Mouse (Mus musculus) lung, embryonic 15.5 days (tissue): ENCODE measurements around the gene Arhgef15. TPM values are rescaled to one million over a fixed set of nuclear protein-coding genes. Genes with fewer than 3 reads are reported as not detected.
"Not testable (repeated sequence)": the region's sequence is repeated elsewhere in the genome, so short reads cannot be mapped to it uniquely, and the experiment has no call there.

Experiments used
- ATAC-seq: fragments of 200-750 bp; cut with Nextera tagmentation; 2 replicates; pipeline ENCODE4 v1.8.0; 2017; ENCODE audit warnings: moderate number of reproducible peaks, borderline replicate concordance; ENCODE audit not compliant: low FRiP score, low TSS enrichment; ENCODE audit errors: extremely low read depth
- H3K27ac ChIP-seq: fragments of 300-500 bp; sonication (generic); 2 replicates; pipeline ENCODE4 v1.5.1; 2015; ENCODE audit warnings: moderate library complexity, mild to moderate bottlenecking, inconsistent platforms
- H3K27me3 ChIP-seq: fragments of 300-500 bp; sonication (generic); 2 replicates; pipeline ENCODE4 v1.6.1; 2015; ENCODE audit warnings: inconsistent platforms
- H3K36me3 ChIP-seq: fragments of 300-500 bp; sonication (generic); 2 replicates; pipeline ENCODE4 v1.6.1; 2015; ENCODE audit warnings: inconsistent platforms
- H3K4me1 ChIP-seq: fragments of 300-500 bp; sonication (generic); 2 replicates; pipeline ENCODE4 v1.6.1; 2015; ENCODE audit warnings: inconsistent platforms
- H3K4me2 ChIP-seq: fragments of 300-500 bp; sonication (generic); 2 replicates; pipeline ENCODE4 v1.6.1; 2015; ENCODE audit warnings: inconsistent platforms, mild to moderate bottlenecking, moderate library complexity
- H3K4me3 ChIP-seq: fragments of 300-500 bp; sonication (generic); 2 replicates; pipeline ENCODE4 v1.5.1; 2015; ENCODE audit warnings: mild to moderate bottlenecking, inconsistent platforms
- H3K9ac ChIP-seq: fragments of 300-500 bp; sonication (generic); 2 replicates; pipeline ENCODE4 v1.6.1; 2015; ENCODE audit warnings: inconsistent platforms
- H3K9me3 ChIP-seq: fragments of 300-500 bp; sonication (generic); 2 replicates; pipeline ENCODE4 v1.6.1; 2016; ENCODE audit warnings: inconsistent platforms
- WGBS: fragments of 180-500 bp; shearing (Covaris S2); methylation state at CpG from one replicate; pipeline ENCODE4 v1.1.7; 2015; 5-methylcytosine and 5-hydroxymethylcytosine counted together
- polyA plus RNA-seq: library from polyadenylated mRNA; unstranded; fragments of >200 nt; fragmentation: Nextera tagmentation; extraction: Ambion mirVana; gene quantifications from 2 replicates; pipeline ENCODE4 v1.2.1, GENCODE M21; 2015

The Arhgef15 gene
- 21.2 and 24.4 TPM in 2 replicates for polyA plus RNA-seq

DNA sequence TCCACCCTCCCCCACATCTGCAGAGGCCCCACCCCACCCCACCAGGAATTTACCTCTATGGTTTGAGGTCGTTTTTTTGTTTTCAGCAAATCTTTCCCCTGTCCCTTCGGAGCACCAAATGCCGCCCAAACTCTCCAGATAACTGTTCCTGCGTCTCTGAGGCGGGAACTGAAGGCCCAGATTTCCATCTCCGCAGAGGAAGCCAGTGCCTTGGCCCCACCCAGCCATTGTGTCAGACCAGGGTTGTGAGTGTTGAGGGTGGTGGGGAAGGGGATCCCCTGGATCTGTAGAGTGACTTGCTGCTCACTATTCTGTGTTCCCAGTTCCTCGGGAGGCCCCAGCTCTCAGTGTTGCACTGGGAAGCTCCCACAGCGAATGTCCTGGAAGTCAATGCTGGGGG, at the start of gene Arhgef15:
Gene Arhgef15 (minus strand): TSS at position 173 of the 400 bp plus-strand sequence.
- peaks cover 40% of the 10 kb centered on the region for H3K27me3 ChIP-seq
- peak within 1 kb of the TSS; percentile 41 for H3K4me3 ChIP-seq
- H3K9me3 ChIP-seq: no peaks in the 10 kb centered on the region
- peak within 1 kb of the TSS; percentile 83 for H3K27ac ChIP-seq
- peak within 1 kb of the TSS; percentile 39 for H3K4me2 ChIP-seq
- no peaks in the 10 kb centered on the region for H3K36me3 ChIP-seq
- 43% methylated on average over 8 of the region's 8 CpGs for WGBS
- ATAC-seq: no peak
- peaks cover 15% of the 10 kb centered on the region; the same call in 1 of the 2 replicates for H3K4me1 ChIP-seq
- H3K9ac ChIP-seq: peak within 1 kb of the TSS; percentile 22

GRCm38 (mm10) chr11:69006575-69006974, 49.3 kb upstream of the Arhgef15 start:
- Histone ChIP-seq H3K4me1 (peaks cover 12% of the 10 kb centered on the region), H3K36me3 (peaks cover 16% of the 10 kb centered on the region)
- not testable (repeated sequence) for ATAC-seq, H3K4me3 ChIP-seq, H3K27ac ChIP-seq, H3K9ac ChIP-seq, H3K27me3 ChIP-seq, H3K9me3 ChIP-seq, H3K4me2 ChIP-seq

- H3K4me3 ChIP-seq: no peak overlapping the region
- no peak overlapping the region for H3K9ac ChIP-seq
- 79% methylated on average over 7 of the region's 7 CpGs for WGBS
- no peak for ATAC-seq
- no peaks in the 10 kb centered on the region for H3K9me3 ChIP-seq
- H3K4me1 ChIP-seq: peaks cover 9% of the 10 kb centered on the region
- H3K27ac ChIP-seq: no peak overlapping the region
- H3K4me2 ChIP-seq: no peak overlapping the region
- H3K27me3 ChIP-seq: no peaks in the 10 kb centered on the region
- H3K36me3 ChIP-seq: peaks cover 29% of the 10 kb centered on the region
Measured at GRCm38 (mm10) chr11:69005193-69005592, 47.9 kb upstream of the Arhgef15 start.

DNA sequence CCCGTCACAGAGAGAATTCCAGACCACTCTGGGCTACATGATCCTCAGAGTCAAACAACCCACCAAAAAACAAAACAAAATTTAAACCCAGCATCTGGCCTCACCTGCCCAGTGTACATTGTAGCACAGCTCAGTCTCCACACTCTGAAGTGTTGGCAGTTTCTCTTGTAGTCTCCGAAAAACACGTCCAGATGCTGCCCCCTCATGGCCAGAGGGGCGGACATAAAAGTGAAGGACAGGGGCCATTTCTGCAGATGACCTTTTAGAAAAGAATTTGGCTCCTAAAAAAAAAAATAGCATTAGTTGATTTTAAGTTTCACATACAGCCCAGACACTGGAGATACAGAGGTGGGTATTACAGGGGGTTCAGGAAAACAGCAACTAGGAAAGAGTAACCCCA, 46.3 kb upstream of the Arhgef15 start:
- ATAC-seq: no peak
- no peak overlapping the region for H3K9ac ChIP-seq
- H3K27ac ChIP-seq: no peak overlapping the region
- no peaks in the 10 kb centered on the region for H3K9me3 ChIP-seq
- WGBS: 56% methylated on average over 4 of the region's 4 CpGs
- H3K4me2 ChIP-seq: no peak overlapping the region
- H3K4me1 ChIP-seq: peaks cover 9% of the 10 kb centered on the region
- peaks cover 45% of the 10 kb centered on the region for H3K36me3 ChIP-seq
- H3K27me3 ChIP-seq: no peaks in the 10 kb centered on the region
- H3K4me3 ChIP-seq: no peak overlapping the region

- H3K4me2 ChIP-seq, H3K9me3 ChIP-seq, H3K27ac ChIP-seq, H3K4me1 ChIP-seq, H3K4me3 ChIP-seq, H3K9ac ChIP-seq, ATAC-seq, H3K27me3 ChIP-seq: not testable (repeated sequence)
- 90% methylated on average over 4 of the region's 4 CpGs for WGBS
- peaks cover 53% of the 10 kb centered on the region for H3K36me3 ChIP-seq
Measured at GRCm38 (mm10) chr11:69002782-69003181, 45.5 kb upstream of the Arhgef15 start.

DNA sequence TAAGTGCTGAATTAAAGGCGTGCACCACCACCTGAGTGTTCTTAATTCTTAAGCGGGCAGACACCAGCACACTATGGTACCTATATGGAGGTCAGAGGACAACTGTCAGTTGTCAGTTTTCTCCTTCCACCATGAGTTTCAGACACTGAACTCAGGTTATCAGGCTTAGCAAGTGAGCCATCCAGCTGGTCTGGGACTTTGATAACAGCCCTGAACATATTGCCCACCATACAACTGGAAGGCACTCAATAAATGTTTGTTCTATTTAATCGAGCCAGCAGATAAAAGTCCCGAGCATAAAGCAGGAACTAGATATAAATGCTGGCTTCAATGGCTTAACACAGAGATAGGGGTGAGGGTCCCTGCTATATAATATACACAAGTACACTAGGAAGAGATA, 39.8 kb upstream of the Arhgef15 start:
- no peaks in the 10 kb centered on the region for H3K27me3 ChIP-seq

GRCm38 (mm10) chr11:68994377-68994776, 37.1 kb upstream of the Arhgef15 start:
- no peaks in the 10 kb centered on the region for H3K9me3 ChIP-seq
- H3K4me1 ChIP-seq: no peaks in the 10 kb centered on the region
- H3K27me3 ChIP-seq: no peaks in the 10 kb centered on the region
- no peak for ATAC-seq
- no peak overlapping the region for H3K4me3 ChIP-seq
- no peak overlapping the region for H3K4me2 ChIP-seq
- H3K36me3 ChIP-seq: peaks cover 90% of the 10 kb centered on the region
- no peak overlapping the region for H3K9ac ChIP-seq
- WGBS: 96% methylated on average over 3 of the region's 3 CpGs
- no peak overlapping the region for H3K27ac ChIP-seq

More for the DNA sequence above, 39.8 kb upstream of the Arhgef15 start:
- Histone ChIP-seq H3K4me1 (no peaks in the 10 kb centered on the region), H3K9ac (no peak overlapping the region), H3K27ac (no peak overlapping the region), H3K4me2 (no peak overlapping the region), H3K36me3 (peaks cover 91% of the 10 kb centered on the region), H3K4me3 (no peak overlapping the region), H3K9me3 (no peaks in the 10 kb centered on the region)
- no peak for ATAC-seq
- WGBS: 84% methylated on average over 4 of the region's 4 CpGs

DNA sequence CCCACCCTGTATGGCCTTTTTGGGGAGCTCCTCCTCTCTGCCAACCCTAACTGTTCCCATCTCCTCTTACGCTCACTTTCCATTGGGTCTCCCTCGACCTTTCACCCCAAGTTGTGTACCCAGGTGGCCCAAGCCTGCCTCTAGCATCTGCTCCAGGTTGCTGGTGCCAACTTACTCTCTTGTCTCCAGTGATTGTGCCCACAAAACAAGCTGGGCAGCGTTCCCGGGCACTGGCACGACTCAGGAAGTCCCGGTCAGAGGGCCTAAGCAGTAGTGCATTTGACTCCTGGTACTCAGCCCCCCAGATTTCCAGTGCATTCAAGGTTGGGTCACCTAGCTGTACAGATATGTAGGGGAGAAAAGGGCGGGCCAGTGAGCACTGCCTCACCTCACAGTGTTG, 35.8 kb upstream of the Arhgef15 start:
- Histone ChIP-seq H3K4me3 (no peak overlapping the region), H3K36me3 (peaks cover 90% of the 10 kb centered on the region), H3K27me3 (no peaks in the 10 kb centered on the region), H3K9ac (no peak overlapping the region), H3K4me2 (no peak overlapping the region), H3K9me3 (no peaks in the 10 kb centered on the region), H3K27ac (no peak overlapping the region), H3K4me1 (no peaks in the 10 kb centered on the region)
- ATAC-seq: no peak
- WGBS: 84% methylated on average over 7 of the region's 7 CpGs

- 82% methylated on average over 17 of the region's 17 CpGs for WGBS
- no peaks in the 10 kb centered on the region for H3K9me3 ChIP-seq
- no peak overlapping the region for H3K4me2 ChIP-seq
- ATAC-seq: no peak
- H3K36me3 ChIP-seq: peaks cover 68% of the 10 kb centered on the region
- no peaks in the 10 kb centered on the region for H3K4me1 ChIP-seq
- H3K27me3 ChIP-seq: no peaks in the 10 kb centered on the region
- no peak overlapping the region for H3K9ac ChIP-seq
- no peak overlapping the region for H3K4me3 ChIP-seq
- H3K27ac ChIP-seq: no peak overlapping the region
Measured at GRCm38 (mm10) chr11:68988341-68988740, 31.1 kb upstream of the Arhgef15 start.

DNA sequence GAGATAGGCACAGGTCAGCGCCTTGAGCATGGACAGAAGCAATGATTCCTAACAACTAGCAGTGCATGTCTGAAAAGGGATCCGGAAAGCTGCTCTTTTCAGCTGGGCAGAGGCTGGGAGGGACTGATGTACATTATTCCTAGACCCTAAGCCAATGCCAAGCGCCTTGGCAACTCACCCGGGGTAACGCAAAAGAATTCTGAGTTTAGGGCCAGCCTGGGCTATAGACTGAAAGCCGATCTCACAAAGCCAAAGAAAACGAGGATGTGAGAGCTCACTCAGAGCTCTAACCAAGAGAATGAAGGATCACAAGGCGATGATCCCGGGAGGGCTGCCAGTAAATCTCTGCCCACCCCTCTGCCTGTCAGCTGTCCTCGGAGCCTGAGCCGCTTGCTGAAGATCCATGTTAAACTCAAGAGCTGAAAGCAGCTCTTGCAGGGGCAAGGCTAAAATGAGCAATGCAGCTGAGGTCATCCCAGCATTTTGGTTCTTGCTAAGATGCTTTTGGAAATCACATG, 30.1 kb upstream of the Arhgef15 start:
- Histone ChIP-seq H3K4me1 (0 out of 2 replicates have a peak, but pooled peaks cover 2% of the 10 kb centered on the region), H3K4me3 (no peak overlapping the region), H3K4me2 (no peak overlapping the region), H3K9ac (no peak overlapping the region), H3K9me3 (no peaks in the 10 kb centered on the region), H3K27me3 (no peaks in the 10 kb centered on the region), H3K27ac (no peak overlapping the region), H3K36me3 (peaks cover 61% of the 10 kb centered on the region)
- ATAC-seq: no peak
- 85% methylated on average over 11 of the region's 11 CpGs for WGBS

DNA sequence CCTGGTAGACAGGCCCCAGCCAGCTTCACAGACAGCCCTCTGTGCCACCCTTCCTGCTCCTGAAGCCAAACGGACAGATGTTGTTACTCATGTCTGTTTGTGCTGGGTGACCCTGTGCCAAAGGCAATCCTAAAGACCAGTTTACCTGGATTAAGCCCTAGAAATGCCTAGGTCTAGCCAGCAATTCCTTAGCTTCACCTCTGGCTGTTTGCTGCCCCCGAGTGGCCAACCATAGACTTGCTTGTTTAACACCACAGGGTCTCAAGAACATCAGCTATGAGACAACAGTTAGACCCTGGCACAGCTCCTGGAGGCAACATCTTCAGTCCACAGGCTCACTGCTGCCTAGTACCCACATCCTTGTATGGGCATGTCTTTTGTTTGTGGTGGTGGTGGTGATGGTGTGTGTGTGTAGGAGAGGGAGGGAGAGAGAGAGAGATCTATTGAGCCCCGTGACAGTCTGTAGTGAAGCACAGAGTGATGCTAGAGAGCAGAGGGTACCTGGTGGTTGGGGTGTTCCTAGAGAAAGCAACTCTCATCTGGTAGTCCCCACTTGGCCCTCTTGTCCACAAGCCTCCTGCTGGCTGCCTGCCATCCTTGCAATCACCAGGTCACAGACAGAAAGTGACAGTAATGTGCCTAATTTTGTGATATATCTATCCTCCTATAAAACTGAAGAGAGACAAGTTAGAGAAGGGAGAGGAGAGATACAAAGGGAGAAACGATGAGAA, 25.5 kb upstream of the Arhgef15 start:
- Histone ChIP-seq H3K4me2 (no peak overlapping the region), H3K9ac (no peak overlapping the region), H3K9me3 (no peaks in the 10 kb centered on the region), H3K27ac (no peak overlapping the region), H3K36me3 (peaks cover 17% of the 10 kb centered on the region), H3K4me1 (peaks cover 9% of the 10 kb centered on the region; the same call in 1 of the 2 replicates), H3K27me3 (no peaks in the 10 kb centered on the region), H3K4me3 (no peak overlapping the region)
- WGBS: 30% methylated on average over 4 of the region's 4 CpGs
- ATAC-seq: no peak

GRCm38 (mm10) chr11:68980919-68981318, 23.6 kb upstream of the Arhgef15 start:
- H3K27ac ChIP-seq: no peak overlapping the region
- 54% methylated on average over 3 of the region's 3 CpGs for WGBS
- H3K9ac ChIP-seq: no peak overlapping the region
- no peaks in the 10 kb centered on the region for H3K9me3 ChIP-seq
- peaks cover 2% of the 10 kb centered on the region; the same call in 1 of the 2 replicates for H3K36me3 ChIP-seq
- ATAC-seq: no peak
- peaks cover 9% of the 10 kb centered on the region; the same call in 1 of the 2 replicates for H3K4me1 ChIP-seq
- H3K4me3 ChIP-seq: no peak overlapping the region
- H3K27me3 ChIP-seq: no peaks in the 10 kb centered on the region
- H3K4me2 ChIP-seq: no peak overlapping the region
